Mouse (Mus musculus): ENCODE data around the gene Arcn1.
"Not testable (repeated sequence)": the region's sequence is repeated elsewhere in the genome, so short reads cannot be mapped to it uniquely, and the experiment has no call there.

Gene Arcn1

DNA sequence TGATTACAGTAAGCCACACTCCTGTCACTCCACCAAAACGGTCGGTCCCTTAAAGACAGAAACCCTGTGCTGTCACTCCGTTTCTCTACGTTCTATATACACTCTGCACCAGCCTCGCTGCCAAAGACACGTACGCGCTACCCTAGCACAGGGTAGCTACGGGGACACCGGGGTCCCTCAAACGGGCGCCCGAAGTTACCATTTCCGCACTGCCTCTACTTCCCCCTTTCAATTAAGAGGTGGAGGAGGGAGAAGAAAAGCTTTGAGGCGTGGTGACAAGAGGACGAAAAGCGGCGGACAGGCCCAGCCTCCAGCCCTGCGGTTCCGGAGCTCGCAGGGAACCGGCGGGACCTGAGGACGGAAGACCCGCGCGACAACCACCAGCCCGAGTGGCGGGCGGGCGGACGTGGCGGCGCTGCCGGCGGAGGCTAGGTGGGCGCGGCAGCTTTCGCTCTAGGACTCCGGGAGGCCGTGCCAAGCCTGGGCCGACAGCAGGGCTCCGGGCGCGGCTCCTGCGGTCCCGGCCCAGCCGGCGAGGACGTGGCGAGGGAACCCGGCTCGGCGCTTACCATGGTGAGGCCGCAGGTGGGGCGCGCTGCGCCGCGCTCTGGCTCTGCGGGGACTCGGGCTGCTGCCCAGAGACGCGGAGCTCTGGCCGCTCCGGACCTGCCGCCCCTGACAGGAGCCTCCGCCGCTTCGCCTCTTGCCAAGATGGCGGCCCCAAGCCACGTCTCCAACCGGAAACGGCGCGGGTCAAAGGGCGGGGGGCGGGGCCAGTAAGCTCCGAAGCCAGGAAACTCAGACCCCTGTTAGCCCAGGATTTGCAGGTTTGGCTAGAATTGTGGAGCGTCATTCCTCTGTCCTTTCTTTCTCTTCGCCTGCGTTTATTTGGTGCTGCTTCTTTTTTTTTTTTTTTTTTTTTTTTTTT, at the start of gene Arcn1, which contains the start of gene Ift46:
Gene Arcn1 (minus strand): TSS at position 745 of the 928 bp plus-strand sequence.
Gene Ift46 (plus strand): TSS at position 808 of the 928 bp plus-strand sequence.
- DNase-seq (ENCODE audit: inconsistent age in 2 of 2, low spot score in 1 of 2): peak; percentile 86 to 96

DNA sequence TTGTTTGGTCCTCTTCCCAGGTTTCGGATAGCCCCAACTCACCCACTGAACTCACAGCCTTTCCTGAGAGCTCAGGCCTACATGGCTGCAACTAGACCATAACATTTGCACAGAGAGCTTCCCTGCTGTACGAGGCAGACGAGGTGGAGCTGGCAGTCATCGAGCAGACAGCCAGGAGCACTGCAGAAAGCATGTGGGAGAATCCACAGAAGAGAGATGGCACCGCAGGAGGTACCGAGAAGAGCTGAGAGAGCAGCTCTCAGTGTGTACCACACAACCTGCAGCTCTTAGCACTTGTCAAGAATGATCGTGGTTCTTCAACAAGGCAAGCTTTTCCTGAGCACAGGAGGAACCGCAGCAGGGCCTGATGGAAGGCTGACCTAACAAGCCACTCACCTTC, 46.5 kb upstream of the Arcn1 start:
- DNase-seq (ENCODE audit: inconsistent age in 2 of 2, low spot score in 1 of 2): no peak

DNA sequence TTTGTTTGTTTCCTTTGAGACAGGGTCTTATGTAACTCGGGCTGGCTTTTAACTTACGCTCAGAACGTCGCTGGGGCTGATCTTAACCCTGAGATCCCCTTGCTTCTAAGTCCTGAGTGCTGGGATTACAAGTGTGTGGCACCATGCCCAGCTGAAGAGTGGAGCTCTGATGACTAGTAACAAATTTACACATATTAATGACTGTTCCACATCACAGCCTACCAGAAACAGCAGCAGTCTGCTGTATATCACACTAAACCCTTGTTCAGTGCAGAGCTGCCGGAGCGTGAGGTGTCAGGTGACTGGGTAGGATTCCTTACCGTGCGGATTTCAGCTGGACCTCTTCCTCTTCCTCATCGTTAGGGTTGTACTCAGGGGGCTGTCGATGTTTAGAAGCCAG, 42.7 kb upstream of the Arcn1 start:
- no peak for DNase-seq (ENCODE audit: inconsistent age in 2 of 2, low spot score in 1 of 2)

DNA sequence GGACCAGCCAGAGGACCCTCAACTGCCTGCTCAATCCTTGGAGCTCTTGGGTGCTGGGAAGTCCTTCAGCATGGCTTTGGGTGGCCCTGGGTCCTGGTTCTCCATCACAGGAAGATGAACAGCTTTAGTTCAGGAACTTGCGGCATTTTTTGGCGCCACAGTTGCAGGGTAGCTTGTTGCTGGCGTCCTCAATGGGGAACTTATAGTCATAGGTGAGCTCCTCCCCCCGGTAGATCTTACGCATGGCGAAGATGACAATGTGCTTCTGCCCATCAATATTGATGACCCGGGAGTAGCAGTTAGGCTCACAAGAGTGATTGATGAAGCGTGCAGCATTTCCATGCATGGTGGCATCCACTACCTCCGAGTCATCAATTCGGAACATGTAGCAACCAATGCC, 40.1 kb upstream of the Arcn1 start:
- no peak for DNase-seq (ENCODE audit: inconsistent age in 2 of 2, low spot score in 1 of 2)

DNA sequence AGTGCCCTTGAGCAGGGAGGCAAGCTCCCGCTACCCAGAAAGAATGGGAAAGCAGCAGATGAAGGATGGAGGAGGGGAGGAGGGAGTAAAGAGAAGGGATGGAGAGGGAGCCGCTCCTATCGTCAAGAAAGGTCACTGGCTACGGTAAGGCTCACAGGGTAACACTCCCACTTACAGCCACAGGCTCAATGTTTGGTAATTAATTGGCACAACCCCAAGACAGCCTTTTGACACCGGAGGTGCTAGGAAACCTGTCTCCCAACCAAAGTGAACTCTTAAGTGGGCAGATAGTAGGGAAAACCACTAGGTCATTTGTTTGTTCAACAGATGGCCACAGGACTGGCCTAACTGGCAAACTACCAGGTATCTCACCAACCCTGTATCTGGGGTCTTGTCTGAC, 39.5 kb upstream of the Arcn1 start:
- peak in 1 of 2 experiments; percentile 45 for DNase-seq (ENCODE audit: inconsistent age in 2 of 2, low spot score in 1 of 2)

DNA sequence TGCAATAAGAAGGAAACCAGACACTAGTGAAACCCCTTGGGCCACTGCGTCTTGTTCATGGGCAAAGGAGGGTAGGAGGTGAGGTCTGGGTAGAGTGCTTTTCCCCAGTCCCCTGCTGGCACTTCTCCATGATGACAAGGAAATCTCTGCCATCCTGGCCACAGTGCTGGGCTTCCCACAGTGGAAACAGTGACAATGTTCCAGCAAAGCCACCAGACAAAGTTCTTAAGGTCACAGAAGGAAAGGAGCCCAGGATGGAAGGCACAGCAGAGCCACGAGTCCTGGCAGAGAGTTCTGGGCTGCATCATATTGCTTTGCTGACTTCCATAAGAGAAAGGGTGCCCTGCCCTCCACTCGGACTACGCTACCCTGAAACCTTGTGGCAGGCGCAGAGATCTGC, 37.9 kb upstream of the Arcn1 start:
- DNase-seq (ENCODE audit: inconsistent age in 2 of 2, low spot score in 1 of 2): no peak

DNA sequence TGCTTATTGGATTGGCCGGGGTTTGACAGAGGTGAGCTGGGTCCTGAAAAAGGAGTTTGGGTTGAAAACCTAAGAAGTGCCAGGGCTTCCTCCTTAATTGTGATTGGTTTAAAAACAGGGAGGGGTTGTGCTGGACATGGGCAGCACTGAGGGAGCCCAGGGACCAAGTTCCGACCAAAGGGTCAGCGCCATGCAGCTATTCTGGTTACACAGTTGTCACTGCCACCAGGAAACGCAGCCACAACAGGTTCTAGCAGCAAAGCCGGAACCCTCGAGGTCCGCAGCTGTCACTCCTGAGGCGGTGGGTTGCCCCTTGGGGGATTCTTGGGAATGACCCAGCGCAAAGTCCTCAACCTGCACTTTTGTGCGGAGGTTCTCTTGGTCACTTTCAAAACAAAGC, 37.0 kb upstream of the Arcn1 start:
- no peak for DNase-seq (ENCODE audit: inconsistent age in 2 of 2, low spot score in 1 of 2)

DNA sequence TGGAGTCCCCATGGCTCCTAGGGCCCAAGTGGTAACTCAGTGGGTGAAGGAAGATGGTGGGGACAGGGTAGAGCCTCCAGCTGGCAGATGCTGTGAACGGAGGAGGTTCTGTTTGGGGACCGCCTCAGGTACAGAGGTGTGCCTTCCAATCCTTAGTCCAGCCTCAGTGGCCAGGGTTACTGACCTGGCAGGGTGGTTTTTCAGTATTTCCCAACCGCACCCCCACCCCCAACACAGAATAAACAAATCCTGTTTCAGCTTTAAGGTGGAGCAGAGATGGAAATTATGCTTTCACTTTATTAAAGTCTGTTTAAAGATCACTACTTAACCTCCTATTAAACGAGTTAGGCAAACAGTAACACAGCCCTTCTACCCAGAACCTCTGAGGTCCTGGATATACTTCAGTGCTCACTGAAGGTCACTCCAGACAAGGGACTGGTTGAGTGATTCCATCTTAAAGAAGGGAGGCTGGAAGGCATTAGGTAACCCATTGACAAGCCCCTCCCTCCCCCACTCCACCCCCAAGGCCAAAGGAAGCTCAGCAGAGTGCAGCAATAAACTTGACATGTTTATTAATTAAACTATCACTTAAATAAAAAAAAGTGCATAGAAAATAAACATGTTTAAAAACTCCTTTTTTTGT, 35.3 kb upstream of the Arcn1 start, which contains the start of gene Ttc36:
Gene Ttc36 (minus strand): TSS at position 265 of the 643 bp plus-strand sequence.
- peak; percentile 26 to 78 for DNase-seq (ENCODE audit: inconsistent age in 2 of 2, low spot score in 1 of 2)

DNA sequence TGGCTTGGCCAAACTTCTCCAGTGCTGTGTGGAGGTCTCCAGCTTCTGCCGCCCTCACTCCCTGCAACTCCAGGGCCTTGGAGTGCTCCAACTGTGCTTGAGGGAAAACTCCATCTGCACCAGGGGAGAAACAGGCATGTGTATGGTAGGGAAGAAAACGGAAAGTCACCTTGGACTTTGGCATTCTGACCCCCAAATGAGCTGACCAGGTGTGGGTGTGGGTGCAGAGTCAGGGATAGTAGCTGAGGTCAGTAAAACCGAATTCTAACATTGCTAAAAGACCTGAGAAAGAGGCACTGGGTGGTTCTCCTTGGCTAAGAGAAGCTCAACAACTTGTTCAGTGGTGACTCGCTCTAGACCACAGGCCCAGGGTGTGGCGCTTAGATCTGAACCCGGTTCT, 34.0 kb upstream of the Arcn1 start:
- no peak for DNase-seq (ENCODE audit: inconsistent age in 2 of 2, low spot score in 1 of 2)

DNA sequence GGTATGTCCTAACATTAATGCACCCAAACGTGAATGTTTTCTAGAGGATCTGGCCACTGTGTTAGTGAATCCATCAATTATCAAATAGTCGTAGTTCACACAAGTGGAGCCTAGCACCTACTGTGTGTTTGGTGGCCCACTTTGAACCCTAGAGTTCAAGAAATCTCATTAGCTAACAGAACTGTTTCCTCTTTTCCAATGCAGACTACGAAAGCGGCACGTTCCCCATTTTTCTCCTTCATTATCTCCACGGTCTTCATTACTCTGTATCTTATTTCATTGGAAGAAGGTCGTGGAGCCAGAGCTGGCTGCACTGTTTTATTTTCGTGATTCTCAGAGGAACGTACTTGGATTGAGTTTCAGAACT, 32.3 kb upstream of the Arcn1 start:
- DNase-seq (ENCODE audit: inconsistent age in 2 of 2, low spot score in 1 of 2): no peak

DNA sequence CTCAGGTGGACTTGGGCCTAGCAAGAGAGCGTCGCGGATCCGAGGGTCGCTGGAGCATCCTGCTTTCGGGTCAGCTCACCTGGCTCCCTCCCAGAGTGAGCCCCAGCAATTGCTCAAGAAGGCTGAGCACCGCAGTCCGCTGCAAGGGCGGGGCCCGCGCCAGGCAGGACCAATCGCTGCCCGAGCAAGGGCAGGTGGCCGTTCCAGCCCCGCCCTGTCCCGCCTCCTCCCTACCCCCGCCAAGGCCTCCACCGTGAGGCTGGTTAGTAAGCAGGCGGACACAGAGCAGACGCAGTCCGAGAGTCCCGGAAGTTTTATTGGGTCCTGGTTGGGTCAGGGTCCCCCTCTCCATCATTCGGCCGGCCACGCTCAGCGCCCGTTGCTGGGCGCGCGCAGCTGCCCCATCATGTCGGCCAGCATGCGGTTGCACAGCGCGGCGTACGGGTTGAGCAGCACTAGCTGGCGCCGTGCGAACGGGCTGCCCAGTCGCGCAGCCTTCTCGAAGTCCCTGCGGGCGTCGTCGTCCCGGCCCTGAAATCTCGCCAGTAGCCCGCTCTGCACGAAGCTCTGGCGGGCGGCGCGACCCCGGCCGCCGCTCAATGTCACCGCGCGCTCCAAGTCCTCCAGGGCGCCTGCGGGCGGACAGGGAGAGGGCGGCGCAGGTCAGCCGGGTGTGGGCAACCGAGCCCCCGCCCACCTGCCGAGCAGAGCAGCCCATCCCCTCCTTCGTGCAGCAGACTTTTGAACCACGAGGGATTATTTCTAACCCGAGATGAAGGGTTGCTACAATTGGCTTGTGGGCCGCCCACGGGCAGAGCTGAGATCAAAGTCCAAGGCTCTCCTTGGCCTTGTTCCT, 31.7 kb upstream of the Arcn1 start, which contains the start of gene Tmem25:
Gene Tmem25 (minus strand): TSS at position 206 of the 856 bp plus-strand sequence.
- DNase-seq (ENCODE audit: inconsistent age in 2 of 2, low spot score in 1 of 2): peak; percentile 93 to 96

DNA sequence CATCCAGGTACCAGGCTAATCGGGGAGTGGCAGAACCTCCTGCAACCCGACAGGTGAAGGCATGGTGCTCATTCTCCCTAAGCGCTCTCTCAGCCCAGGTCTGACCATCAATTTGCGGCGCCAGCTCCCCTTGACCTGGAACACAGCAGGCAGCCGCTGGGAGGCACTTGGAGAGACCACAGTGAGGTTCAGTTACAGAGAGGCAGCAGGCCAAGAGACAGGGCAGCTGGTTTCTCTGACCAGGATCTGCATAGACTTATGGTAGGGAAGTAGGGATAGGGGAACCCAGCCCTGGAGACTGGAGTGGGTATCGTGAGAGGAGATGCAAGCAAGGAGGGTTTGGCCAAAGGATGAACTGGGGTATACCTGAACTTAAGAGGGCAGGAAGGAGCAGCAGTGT, 30.7 kb upstream of the Arcn1 start:
- peak; percentile 17 to 36 for DNase-seq (ENCODE audit: inconsistent age in 2 of 2, low spot score in 1 of 2)

DNA sequence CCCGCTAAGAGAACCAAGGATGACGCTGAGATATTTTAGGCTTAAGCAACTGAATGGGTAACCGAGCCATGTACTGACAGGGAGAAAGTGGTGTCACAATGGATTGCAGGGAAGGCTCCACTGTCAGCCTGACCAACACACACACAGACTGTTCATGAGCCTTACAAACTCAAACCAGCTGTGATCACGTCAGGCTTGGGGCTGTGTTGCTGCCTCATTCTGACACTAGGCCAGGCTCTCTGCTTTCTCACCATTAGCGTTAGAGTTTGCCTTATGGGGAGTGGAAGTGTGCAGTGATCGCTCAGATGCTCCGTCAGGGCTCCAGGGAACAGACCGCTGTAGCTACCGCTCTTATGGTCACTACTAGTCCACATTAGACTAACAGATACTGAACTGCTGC, 25.2 kb upstream of the Arcn1 start:
- no peak for DNase-seq (ENCODE audit: inconsistent age in 2 of 2, low spot score in 1 of 2)

DNA sequence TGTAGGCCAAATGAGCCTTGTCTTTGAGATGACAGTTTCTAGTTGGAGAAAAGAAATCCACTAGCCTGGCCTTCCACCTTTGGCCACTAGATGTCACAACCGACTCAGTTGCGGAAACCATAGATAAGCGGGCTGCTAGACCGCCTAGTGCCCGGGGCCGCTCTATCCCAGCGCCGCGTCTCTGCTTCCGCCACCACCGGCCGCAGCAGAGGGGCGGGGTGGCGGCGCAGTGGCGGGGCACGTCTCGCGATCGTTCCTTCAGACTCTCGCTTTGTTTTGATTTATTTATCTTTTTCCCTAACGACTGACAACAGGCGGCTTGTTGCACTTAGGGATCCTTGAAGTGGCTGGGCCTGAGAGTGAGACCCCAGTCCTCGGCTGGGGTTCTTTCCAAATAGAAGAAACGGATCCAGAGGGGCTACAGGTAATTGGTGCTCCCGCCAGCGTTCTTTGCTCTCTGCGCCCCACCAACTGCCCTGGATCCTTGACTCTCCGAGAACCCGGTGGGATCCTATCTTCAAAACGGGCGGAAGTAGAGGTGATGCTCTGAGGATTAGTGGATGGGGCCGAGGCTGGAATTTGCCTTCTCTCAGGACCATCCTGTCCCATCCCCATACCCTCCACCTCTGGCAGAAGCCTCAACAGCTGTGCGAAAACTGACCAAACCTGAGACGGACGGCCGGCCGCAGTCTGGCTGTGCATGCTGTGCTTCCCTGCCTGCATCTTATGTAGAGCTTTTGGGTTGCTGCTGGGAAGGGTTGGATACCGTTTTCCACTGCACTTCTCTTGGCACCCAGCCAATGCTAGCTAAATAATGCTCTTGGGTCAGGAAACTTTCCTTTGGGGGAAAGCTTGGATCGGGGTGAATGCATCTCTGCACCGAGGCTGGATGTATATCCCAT, 5.4 kb upstream of the Arcn1 start:
- peak; percentile 95 to 98 for DNase-seq (ENCODE audit: inconsistent age in 2 of 2, low spot score in 1 of 2)

DNA sequence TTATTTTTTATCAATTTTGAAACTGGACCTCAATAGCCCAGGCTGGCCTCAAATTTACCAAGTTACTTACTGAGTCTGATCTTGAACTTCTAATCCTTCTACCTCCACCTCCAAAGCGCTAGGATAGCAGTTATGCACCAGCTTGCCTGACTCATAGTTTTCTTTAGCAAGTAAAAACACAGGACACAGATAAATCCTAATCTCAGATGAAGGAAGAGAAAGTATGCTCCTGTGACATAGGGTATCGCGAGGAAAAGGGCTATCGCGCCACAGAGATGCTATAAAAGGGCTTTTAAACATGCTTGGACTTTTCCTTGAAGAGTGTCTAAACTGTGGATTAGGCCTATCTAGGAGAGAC, 4.7 kb upstream of the Arcn1 start:
- DNase-seq (ENCODE audit: inconsistent age in 2 of 2, low spot score in 1 of 2): no peak

DNA sequence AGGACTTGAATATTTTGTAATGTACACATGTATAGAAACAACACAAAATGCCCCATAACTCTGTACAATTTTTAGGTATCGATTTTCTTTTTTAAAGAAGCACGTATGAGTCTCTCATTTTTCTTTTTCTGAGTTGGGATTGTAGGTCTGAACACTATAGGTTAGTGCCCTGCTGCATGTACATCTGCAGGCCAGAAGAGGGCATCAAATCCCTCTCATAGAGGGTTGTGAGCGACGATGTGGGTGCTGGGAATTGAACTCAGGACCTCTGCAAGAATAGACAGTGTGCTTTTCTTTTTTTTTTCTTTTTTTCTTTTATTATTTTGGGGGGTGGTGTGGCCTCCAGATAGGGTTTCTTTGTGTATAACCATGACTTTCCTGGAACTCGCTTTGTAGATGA, 3.7 kb upstream of the Arcn1 start:
- DNase-seq (ENCODE audit: inconsistent age in 2 of 2, low spot score in 1 of 2): no peak

DNA sequence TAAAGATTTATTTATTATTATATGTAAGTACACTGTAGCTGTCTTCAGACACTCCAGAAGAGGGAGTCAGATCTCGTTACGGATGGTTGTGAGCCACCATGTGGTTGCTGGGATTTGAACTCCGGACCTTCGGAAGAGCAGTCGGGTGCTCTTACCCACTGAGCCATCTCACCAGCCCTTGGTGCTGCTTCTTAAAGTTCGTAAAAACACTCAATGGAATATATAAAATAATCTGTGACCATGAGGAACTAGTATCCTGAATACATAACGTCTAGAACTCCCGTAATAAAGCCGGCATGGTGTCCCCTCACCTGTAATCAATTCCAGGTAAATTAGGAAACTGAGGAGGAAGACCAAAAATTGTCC, 367 bp upstream of the Arcn1 start:
- DNase-seq (ENCODE audit: inconsistent age in 2 of 2, low spot score in 1 of 2): not testable (repeated sequence)

DNA sequence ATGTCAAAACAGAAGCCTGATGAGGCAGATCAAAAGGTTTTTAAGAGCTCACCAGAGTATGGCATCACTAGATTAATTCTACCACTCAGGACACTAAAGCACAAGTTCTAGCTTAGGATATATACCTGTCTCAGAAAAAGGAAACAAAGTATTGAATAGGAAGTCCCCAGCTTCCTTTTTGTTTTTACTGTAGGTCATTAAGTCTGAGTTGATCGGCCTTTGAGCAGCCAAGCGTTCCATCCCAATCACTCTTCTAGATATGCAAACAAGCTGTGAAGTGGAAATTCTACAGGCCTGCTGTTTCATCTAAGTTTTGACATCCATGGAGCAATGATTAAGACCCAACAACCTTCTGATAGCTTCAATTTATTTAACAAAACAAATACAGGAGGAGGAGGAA, 6.8 kb downstream of the Arcn1 start:
- DNase-seq (ENCODE audit: inconsistent age in 2 of 2, low spot score in 1 of 2): no peak

DNA sequence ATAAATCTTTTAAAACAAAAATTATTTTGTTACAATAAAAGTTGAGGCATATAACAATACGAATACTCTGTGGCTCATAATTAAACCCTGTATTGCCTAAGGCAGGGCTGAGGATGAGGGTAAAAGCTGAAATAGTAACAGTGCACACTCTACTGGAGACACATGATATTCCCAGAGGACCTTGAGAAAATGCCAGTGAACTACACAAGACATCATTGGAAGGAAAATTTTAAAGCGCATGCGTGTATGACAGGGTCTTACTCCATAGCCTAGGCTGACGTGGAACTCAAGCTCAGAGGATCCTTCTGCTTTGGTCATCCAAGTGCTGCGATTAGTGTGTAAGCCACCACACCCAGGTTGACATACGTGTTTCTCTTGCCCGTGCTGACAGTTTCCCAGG, 19.2 kb downstream of the Arcn1 start:
- DNase-seq (ENCODE audit: inconsistent age in 2 of 2, low spot score in 1 of 2): peak; percentile 35 to 79

DNA sequence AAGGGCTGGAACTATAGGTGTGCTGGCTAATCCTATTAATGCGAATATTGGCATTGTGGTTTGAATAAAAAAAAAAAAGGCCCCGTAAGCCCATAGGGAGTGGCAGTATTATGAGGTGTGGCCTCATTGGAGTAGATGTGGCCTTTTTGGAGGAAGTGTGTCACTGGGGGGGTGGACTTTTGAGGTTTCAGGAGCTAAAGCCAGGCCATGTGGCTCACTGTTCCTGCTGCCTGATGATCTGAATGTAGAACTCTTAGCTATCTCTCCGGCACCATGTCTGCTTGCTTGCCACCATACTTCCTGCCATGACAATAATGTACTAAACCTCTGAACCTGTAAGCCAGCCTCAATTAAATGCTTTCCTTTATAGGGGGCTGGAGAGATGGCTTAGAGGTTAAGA, 20.3 kb downstream of the Arcn1 start:
- no peak for DNase-seq (ENCODE audit: inconsistent age in 2 of 2, low spot score in 1 of 2)
